Mouse (Mus musculus) cerebellum, adult 2 months (tissue): Measurements from ENCODE around the gene Klhl10.

Experiments used
- CTCF ChIP-seq: fragments of 200-500 bp; IDR thresholded peaks from 2 replicates; pipeline ENCODE4 v1.5.1; 2011; ENCODE audit warnings: low read depth, mild to moderate bottlenecking, control low read depth, low read length, moderate library complexity, borderline replicate concordance; ENCODE audit not compliant: insufficient read depth
- POLR2A ChIP-seq: fragments of 200-500 bp; IDR thresholded peaks from 2 replicates; pipeline ENCODE4 v1.6.1; 2011; ENCODE audit warnings: low read length, control low read depth, borderline replicate concordance; ENCODE audit not compliant: insufficient read depth

- TF ChIP-seq CTCF = no peak
- TF ChIP-seq POLR2A = peak; percentile 96
These were observed 43.9 kb upstream of the Klhl10 start, which contains the start of gene Jup for GRCm38 (mm10) chr11:100397600-100398389.
